Mouse (Mus musculus): Measurements from ENCODE around the gene Tmem238.

- TF ChIP-seq CTCF (IDR thresholded peaks at IDR 0.05; ENCODE audit: extremely low read depth, insufficient read depth, low read length) (no peak), POLR2A (IDR thresholded peaks at IDR 0.05; ENCODE audit: extremely low read depth, insufficient read depth, low read length) (no peak)
These were observed 9.5 kb downstream of the Tmem238 start for GRCm38 (mm10) chr7:4779921-4780320.
